In genomic region chr13:30659613-30660505, GRCm38 (mm10) we compare ENCODE assay signal across 8 mouse cellular contexts. TPM values are rescaled to one million over a fixed set of nuclear protein-coding genes. Genes with fewer than 3 reads are reported as not detected.
DNase-seq lines count a peak whose midpoint lies in the region; ATAC-seq and TF ChIP-seq lines count a peak whose summit lies in the region.

Gene Dusp22 (plus strand): TSS chr13:30659999.

- WGBS in hindbrain, embryonic 16.5 days = under 1% methylated on average over 47 of the region's 74 CpGs

- H3K36me3 ChIP-seq in hindbrain, embryonic 16.5 days (ENCODE audit: control insufficient read depth, insufficient read depth, low read length) = no peaks in the 10 kb centered on the region

- peak; percentile 97 for ATAC-seq in hindbrain, embryonic 16.5 days

- H3K4me1 ChIP-seq in hindbrain, embryonic 16.5 days (ENCODE audit: control insufficient read depth, insufficient read depth, low read depth, low read length) = peaks cover 9% of the 10 kb centered on the region; the same call in 1 of the 2 replicates

- H3K4me3 ChIP-seq in gastrocnemius, adult 2 months = peak within 1 kb of the TSS; percentile 79
- peak within 1 kb of the TSS; percentile 77 for H3K4me3 ChIP-seq in hindbrain, embryonic 16.5 days (ENCODE audit: low read length)

- intact Hi-C loops in gastrocnemius, adult 2 months (cut with DNase I) = no loop called here

- no peaks in the 10 kb centered on the region for H3K27me3 ChIP-seq in hindbrain, embryonic 16.5 days (replicated peaks; ENCODE audit: control insufficient read depth, insufficient read depth, low read length)

- peak within 1 kb of the TSS; percentile 87 for H3K9ac ChIP-seq in hindbrain, embryonic 16.5 days (ENCODE audit: low read depth, low read length)

- no peaks in the 10 kb centered on the region for H3K9me3 ChIP-seq in hindbrain, embryonic 16.5 days (ENCODE audit: control insufficient read depth, low read length)

- H3K27ac ChIP-seq in gastrocnemius, adult 2 months = peak within 1 kb of the TSS; percentile 96
- peak within 1 kb of the TSS; percentile 85 for H3K27ac ChIP-seq in hindbrain, embryonic 16.5 days (ENCODE audit: low read depth, low read length)

- DNase-seq in R1 (ENCODE audit: low read depth, low spot score) = peak; percentile 66
- peak; percentile 79 to 86 for DNase-seq in cerebellum, postnatal 14 days
- DNase-seq in gastrocnemius, adult 2 months = peak; percentile 96
- peak; percentile 81 to 90 for DNase-seq in left cerebral cortex, adult 18-20 months (ENCODE audit: low spot score in 2 of 2)
- peak; percentile 90 to 96 for DNase-seq in lung, postnatal 4 days
- peak; percentile 89 for DNase-seq in retina, postnatal 1 day
- DNase-seq in thymus, postnatal 4 days = peak; percentile 79

- TF ChIP-seq CTCF in gastrocnemius, adult 2 months (IDR thresholded peaks at IDR 0.05) = no peak

- H3K4me2 ChIP-seq in hindbrain, embryonic 16.5 days (ENCODE audit: low read length) = peak within 1 kb of the TSS; percentile 87

RNA-seq across cellular contexts. Expression of gene Dusp22, which starts in this region (rescaled TPM):
- total RNA-seq in gastrocnemius, adult 2 months (2021) = 10 to 100 TPM; 36.2 to 59.5 TPM
- polyA plus RNA-seq in hindbrain, embryonic 16.5 days (2015; fragmentation: Nextera tagmentation; extraction: Ambion mirVana) = 20.4 and 30.8 TPM in 2 replicates
- total RNA-seq in left cerebral cortex, adult 18-20 months (2021) = 10 to 100 TPM; 29.0 to 31.4 TPM

Comparison
In these comparisons a context has a peak if more than half of its experiments do, and no peak if none do; other contexts are left out.
1. Peak in every context shown above with its lines: DNase-seq, ATAC-seq, H3K4me3 ChIP-seq and H3K27ac ChIP-seq.